Mouse (Mus musculus) erythroblast, embryonic 14.5 days (primary cell): ENCODE measurements around the gene Rnf217. TPM values are rescaled to one million over a fixed set of nuclear protein-coding genes. Genes with fewer than 3 reads are reported as not detected.

Source experiments
- H3K27me3 ChIP-seq: 2 replicates; pipeline ENCODE4 v1.6.1; 2012; ENCODE audit warnings: inconsistent platforms; ENCODE audit not compliant: control insufficient read depth
- H3K36me3 ChIP-seq: 2 replicates; pipeline ENCODE4 v1.6.1; 2012; ENCODE audit warnings: mild to moderate bottlenecking, inconsistent platforms; ENCODE audit not compliant: control insufficient read depth
- H3K4me1 ChIP-seq: 2 replicates; pipeline ENCODE4 v1.6.1; 2012; ENCODE audit warnings: inconsistent platforms; ENCODE audit not compliant: control insufficient read depth
- H3K4me3 ChIP-seq: replicated peaks from 2 replicates; pipeline ENCODE3; 2012; ENCODE audit warnings: moderate library complexity, mild to moderate bottlenecking, inconsistent platforms
- H3K9me3 ChIP-seq: 2 replicates; pipeline ENCODE4 v1.6.1; 2012; ENCODE audit warnings: low read length, inconsistent platforms, mixed read lengths; ENCODE audit not compliant: control insufficient read depth
- GATA1 ChIP-seq: IDR thresholded peaks from 2 replicates; pipeline ENCODE4 v1.6.1; 2012; ENCODE audit warnings: low read length, inconsistent platforms, mixed read lengths
- TAL1 ChIP-seq: IDR thresholded peaks from 3 replicates; pipeline ENCODE4 v1.6.1; 2012; ENCODE audit warnings: low read length, inconsistent platforms, mixed read lengths
- polyA plus RNA-seq: library from polyadenylated mRNA; stranded (reverse); fragments of >175 nt; gene quantifications from 2 replicates; pipeline ENCODE4 v1.2.3, GENCODE M21; 2012

Rnf217 gene
- polyA plus RNA-seq, 1 experiment, result not detected

DNA sequence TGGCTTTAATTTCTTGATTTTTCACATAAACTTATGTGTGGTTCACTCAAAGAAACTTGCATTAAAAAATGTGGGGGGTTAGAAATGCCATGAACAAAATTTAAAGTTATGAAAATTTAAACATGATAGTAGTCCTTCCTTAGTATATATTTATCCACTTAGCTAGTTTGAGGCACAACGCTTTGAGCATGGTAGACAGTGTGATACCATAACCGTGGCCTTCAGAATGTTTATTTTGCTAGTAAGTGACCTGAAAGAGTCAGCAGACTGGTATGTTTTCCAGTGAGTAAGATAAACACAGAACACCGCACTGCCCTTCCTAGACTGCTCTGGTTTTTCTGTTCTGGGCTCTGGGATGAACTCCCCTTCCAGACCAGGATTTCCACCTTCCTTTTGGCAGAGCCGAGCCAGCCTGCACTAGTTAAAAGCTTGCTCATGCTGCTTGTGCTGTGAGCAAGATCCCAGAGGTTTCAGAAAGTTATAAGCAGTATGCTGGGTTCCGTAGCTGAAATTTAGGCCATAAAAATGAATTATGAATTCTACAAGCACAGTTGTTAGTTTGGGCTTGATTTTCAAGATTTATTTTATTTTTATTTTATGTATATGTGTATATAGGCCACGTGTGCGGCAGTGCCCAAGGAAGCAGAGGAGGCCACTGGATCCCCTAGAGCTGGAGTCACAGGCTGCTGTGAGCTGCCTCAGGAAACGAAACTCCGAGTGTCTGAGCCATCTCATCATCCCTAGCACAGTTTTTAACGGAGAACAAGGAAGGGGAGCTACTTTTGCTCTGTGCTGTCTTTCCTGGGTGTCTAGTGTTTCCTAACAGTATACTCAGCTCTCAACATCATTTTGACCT lies 141.7 kb downstream of the Rnf217 start:
- Histone ChIP-seq H3K4me3 (no peak overlapping the region), H3K9me3 (no peaks in the 10 kb centered on the region), H3K27me3 (no peaks in the 10 kb centered on the region), H3K36me3 (no peaks in the 10 kb centered on the region), H3K4me1 (no peaks in the 10 kb centered on the region)
- TF ChIP-seq TAL1 (no peak), GATA1 (no peak)

DNA sequence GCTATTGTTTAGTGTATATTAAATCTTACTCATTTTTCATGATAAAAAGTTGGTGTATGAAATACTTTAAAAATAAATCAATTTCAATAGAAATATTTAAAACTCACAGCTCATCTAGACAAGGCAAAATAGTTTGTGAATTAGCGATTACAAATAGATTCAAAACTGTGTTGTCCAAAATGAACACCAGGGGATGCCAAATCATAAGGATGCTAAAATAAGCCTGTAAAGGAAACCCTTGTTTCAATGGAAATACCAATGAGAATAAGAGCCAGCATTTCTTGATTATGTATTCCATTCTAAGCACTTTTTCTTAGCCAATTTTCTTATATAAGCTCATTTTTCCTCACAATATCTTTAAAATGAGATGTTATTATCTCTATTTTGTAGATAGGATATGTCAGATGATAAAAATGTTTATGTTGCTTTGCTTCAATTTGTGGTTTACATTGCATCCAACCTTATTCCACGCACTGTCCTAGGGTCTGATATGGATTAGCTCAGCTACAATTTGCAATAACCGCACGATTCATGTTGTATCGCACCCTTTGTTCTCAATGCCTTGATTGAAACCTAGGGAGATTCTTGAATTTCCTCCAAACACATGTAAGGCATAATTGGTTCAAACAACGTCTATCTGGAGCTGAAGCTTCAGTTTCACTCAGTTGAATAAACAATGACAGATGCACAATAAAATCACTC lies 143.0 kb downstream of the Rnf217 start:
- no peak overlapping the region for H3K4me3 ChIP-seq
- no peaks in the 10 kb centered on the region for H3K9me3 ChIP-seq
- no peaks in the 10 kb centered on the region for H3K36me3 ChIP-seq
- TF ChIP-seq TAL1 (no peak), GATA1 (no peak)
- no peaks in the 10 kb centered on the region for H3K27me3 ChIP-seq
- H3K4me1 ChIP-seq, result no peaks in the 10 kb centered on the region

DNA sequence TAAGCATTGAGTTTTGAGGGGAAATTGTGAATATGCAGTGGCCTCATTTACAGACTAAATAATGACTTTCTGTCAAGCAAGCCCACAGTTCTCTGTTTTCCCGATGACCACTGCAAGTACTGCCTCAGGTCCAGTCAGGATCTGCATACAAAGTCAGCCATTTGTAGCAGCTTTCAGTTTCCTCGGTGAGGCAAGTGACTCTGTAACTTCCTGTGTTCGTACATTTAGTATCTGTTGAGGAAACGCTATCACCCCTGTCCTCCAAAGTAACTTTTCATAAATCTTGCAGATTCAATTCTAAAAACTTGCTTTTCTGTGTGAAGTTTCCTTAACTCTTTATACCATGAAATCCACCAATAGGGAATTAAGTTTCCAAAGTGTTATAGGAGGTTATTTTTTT lies 143.6 kb downstream of the Rnf217 start:
- Histone ChIP-seq H3K9me3 (no peaks in the 10 kb centered on the region), H3K36me3 (no peaks in the 10 kb centered on the region), H3K27me3 (no peaks in the 10 kb centered on the region), H3K4me1 (no peaks in the 10 kb centered on the region), H3K4me3 (no peak overlapping the region)
- no peak for TF ChIP-seq GATA1
- TF ChIP-seq TAL1, result no peak

DNA sequence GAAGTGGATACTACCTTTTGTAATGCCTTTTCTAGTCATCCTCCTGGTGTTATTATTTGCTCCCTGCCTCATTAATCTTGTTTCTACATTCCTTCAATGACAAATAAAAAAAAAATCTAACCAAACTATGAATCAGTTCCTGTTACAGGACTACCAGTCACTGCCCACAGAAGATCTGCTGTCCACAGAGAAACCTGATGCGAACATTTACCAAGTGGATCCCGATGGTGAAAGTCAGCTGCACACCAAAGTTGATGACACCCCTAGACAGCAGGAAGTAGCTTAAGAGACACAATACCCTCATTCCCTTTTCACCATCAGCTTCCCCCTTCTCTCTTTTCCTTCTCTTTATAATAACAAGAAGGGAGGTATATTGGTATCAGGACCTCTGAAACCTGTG lies 145.9 kb downstream of the Rnf217 start:
- Histone ChIP-seq H3K4me3 (no peak overlapping the region), H3K9me3 (0 out of 2 replicates have a peak, but pooled peaks cover 2% of the 10 kb centered on the region), H3K4me1 (no peaks in the 10 kb centered on the region), H3K27me3 (no peaks in the 10 kb centered on the region), H3K36me3 (no peaks in the 10 kb centered on the region)
- TF ChIP-seq GATA1 (no peak), TAL1 (no peak)

DNA sequence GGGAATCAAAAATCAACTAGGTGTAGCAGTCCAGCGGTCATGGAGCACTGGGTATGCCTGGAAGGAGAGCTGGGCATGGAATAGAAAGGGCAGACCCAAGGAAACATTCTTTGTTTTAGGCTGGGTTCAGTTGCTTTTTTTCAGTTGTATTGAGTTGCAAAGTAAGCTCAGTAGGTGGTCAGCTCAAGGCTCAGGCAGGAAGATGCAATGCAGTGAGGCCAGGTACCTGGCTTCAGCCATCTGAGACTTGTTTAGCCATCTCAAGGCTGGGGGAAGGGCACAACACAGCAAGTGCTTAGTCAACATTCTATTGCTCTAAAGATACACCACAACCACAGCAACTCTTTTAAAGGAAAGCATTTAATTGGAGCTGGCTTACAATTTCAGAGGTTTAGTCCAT lies 152.2 kb downstream of the Rnf217 start:
- Histone ChIP-seq H3K4me3 (no peak overlapping the region), H3K36me3 (no peaks in the 10 kb centered on the region), H3K27me3 (no peaks in the 10 kb centered on the region), H3K9me3 (0 out of 2 replicates have a peak, but pooled peaks cover 2% of the 10 kb centered on the region), H3K4me1 (no peaks in the 10 kb centered on the region)
- TF ChIP-seq GATA1 (no peak), TAL1 (no peak)

DNA sequence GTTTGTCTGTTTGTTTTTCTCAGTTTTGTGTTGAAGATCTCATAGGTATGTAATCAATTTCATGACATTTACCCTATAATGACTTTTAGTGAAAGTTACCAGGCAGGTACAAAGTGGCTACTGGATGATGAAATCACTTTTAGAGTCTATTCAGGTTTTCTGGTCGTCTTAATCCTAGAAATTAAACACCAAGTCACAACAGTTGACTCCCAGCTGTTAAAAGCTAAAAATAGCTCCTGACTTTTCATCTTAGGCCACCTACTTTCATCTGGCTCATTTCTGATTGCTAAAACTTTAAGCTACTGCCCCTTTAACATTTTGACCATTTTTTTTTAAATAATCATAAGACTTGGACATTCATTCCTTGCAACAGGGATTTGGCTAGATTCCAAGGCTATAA lies 161.9 kb downstream of the Rnf217 start:
- no peak overlapping the region for H3K4me3 ChIP-seq
- no peaks in the 10 kb centered on the region for H3K9me3 ChIP-seq
- no peaks in the 10 kb centered on the region for H3K36me3 ChIP-seq
- TF ChIP-seq GATA1, result no peak
- no peak for TF ChIP-seq TAL1
- peaks cover 16% of the 10 kb centered on the region for H3K27me3 ChIP-seq
- H3K4me1 ChIP-seq, result peaks cover 5% of the 10 kb centered on the region

DNA sequence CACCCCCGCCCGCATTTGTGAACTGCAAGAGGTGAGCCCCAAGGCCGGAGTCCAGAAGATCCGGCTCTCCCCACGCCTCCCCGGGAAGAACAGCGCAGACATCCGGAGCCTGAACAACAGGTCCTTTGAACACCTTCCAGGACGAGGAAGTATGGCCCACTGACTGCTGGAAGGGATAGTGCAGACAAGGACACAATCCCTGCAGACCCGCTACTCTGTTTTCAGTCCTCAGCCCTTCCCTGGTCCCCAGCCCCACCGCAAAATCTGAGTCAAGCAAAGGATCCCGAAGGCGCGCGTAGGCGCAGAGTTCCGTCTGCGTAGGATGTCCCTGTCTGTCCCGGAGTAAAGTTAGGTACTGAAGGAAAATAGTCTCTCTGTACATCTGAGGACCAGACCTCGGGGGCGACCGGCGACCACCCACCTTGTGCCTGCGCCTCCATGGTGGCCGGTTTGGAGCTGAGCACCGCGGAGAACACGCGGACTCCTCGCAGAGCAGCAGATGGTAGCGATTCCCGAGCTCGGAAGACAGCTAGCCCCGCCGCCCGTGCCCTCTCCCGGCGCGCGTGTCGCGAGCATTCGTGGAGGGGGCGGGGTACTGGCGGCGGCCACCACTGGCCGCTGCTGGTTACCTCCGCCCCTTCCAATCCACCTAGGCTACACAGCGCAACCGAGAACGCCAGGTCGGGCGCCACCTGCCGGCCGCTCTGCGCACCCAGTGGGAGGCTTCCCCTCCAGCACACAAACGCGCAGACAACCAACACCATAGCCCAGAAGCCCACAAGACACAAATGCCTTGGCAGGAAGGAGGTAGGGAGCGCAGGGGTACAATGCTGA lies 163.5 kb downstream of the Rnf217 start, which contains the start of gene Tpd52l1:
Gene Tpd52l1 (minus strand): TSS at position 668 of the 834 bp plus-strand sequence.
- no peak for TF ChIP-seq TAL1
- TF ChIP-seq GATA1, result no peak
- Histone ChIP-seq H3K4me1 (peaks cover 5% of the 10 kb centered on the region), H3K9me3 (no peaks in the 10 kb centered on the region), H3K4me3 (peak within 1 kb of the TSS; percentile 57), H3K27me3 (peaks cover 16% of the 10 kb centered on the region), H3K36me3 (no peaks in the 10 kb centered on the region)

DNA sequence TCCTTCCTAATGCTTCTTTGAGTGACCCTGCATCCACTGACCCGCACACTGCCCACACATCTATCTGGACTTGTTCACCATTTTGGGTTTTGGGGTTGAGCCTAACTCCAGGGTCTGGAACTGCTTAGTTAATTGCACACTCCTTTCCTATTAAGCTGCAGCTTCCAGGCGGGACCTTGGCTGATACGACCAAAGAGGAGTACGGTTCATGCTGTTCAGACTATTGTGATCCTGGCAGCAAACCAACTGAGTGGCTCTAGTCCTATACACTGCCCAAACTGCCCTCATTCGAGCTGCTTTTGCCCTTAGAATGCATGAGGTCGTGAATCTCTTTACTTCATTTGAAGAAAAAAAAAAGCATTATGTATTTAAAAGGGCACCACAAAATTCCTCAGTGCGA lies 164.8 kb downstream of the Rnf217 start:
- no peak overlapping the region for H3K4me3 ChIP-seq
- H3K27me3 ChIP-seq, result peaks cover 16% of the 10 kb centered on the region
- H3K36me3 ChIP-seq, result no peaks in the 10 kb centered on the region
- peaks cover 5% of the 10 kb centered on the region for H3K4me1 ChIP-seq
- no peak for TF ChIP-seq GATA1
- no peak for TF ChIP-seq TAL1
- H3K9me3 ChIP-seq, result no peaks in the 10 kb centered on the region

Other genes with a start within 250 kb of the Rnf217 start
- gene Tpd52l1, start 163.2 kb downstream of the Rnf217 start, polyA plus RNA-seq, result 0.11 TPM in 1 of 2 replicates, not detected in the other